Mouse (Mus musculus) ES-E14 (cell line): ENCODE data around the gene Hmgb2.

ENCODE experiments used
- CHD2 ChIP-seq: IDR thresholded peaks from 2 replicates; pipeline ENCODE4 v1.6.1; 2014; ENCODE audit warnings: mild to moderate bottlenecking, low read depth, low read length, inconsistent platforms
- HCFC1 ChIP-seq: IDR thresholded peaks from 2 replicates; pipeline ENCODE4 v1.6.1; 2012; ENCODE audit warnings: low read length, inconsistent platforms, borderline replicate concordance; ENCODE audit not compliant: insufficient read depth
- MAFK ChIP-seq: IDR thresholded peaks from 2 replicates; pipeline ENCODE4 v1.6.1; 2014; ENCODE audit warnings: mild to moderate bottlenecking, low read depth, low read length, inconsistent platforms; ENCODE audit not compliant: insufficient read depth
- ZC3H11A ChIP-seq: IDR thresholded peaks from 2 replicates; pipeline ENCODE4 v1.6.1; 2012; ENCODE audit warnings: low read depth, mild to moderate bottlenecking, inconsistent platforms, low read length, borderline replicate concordance
- ZNF384 ChIP-seq: IDR thresholded peaks from 2 replicates; pipeline ENCODE4 v1.6.1; 2012; ENCODE audit warnings: low read depth, low read length, inconsistent platforms

GRCm38 (mm10) chr8:57507556-57508063, 4.1 kb upstream of the Hmgb2 start:
- TF ChIP-seq HCFC1 (no peak), MAFK (no peak), ZC3H11A (no peak), CHD2 (no peak), ZNF384 (no peak)
